Mouse (Mus musculus): ENCODE data around the gene Calr4.

The Calr4 gene

GRCm38 (mm10) chr4:109234806-109235350 lies 593 bp downstream of the Calr4 start:
- DNase-seq (ENCODE audit: extremely low spot score, low read depth, low spot score), result no peak

DNA sequence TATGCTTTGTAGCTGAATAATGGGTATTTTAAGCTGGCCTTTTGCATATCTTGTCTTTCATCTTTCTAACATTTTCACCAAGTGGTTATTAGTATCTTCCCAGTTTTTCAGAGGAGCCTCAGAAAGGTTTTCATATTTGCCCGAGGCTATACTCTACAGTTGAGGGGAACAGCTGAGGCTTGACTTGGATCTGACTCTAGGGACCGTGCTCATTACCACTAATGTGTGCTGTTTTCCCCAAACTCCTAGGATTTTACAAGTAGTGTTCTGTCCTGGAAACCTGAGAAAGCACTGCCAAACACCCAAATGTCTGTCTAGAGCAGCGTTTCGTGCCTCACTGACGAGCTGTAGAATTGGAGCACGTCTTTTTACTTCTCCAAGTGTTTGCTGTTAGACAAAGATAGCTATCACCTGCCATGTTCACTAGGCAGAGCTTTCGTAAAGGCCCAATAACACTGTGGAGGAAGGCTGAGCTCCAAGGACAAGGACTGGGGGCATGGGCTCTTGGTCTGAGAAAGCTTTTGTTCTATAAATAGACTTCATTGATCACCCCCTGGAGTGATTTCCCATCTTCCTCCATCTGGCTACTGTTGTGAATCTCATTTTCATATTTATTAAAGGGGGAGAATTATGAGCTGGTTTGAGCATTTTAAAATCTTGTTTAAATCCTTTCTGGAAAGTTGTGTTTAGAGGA lies 2.0 kb downstream of the Calr4 start:
- no peak for DNase-seq (ENCODE audit: extremely low spot score, low read depth, low spot score)

DNA sequence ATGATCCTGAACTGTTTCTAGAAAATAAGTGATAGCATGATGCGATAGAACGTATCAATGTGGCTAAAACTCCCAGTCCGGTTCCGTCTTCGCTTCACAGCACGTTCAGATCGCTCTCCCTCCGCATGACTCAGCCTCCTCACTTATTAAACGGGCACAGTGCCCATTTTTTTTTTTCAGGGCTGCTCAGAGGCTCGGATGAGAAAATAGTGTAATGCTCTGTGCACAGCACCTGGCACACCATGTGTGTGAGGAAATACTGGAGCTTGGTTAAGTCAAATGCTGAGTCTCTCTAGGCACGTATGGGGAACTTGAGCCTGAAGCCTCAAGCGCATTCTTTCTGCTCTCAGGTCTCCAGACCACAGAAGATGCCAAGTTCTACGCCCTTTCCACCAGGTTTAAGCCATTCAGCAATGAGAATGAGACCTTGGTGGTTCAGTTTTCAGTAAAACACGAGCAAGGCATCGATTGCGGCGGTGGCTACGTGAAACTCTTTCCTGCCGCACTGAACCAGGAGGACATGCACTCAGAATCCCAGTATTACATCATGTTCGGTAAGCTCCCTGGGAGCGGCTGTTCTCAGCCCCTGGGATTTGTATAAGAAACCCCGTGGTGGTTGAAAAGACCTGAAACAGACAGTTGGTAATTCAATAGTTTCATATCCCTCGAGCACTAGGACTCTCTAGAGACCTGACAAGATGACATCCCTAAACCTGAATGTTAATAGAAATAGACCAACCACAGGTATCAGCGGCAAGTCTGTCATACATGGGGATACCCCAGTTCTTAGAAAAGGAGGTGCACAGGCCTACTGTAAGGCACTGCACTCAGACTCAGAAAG lies 4.4 kb downstream of the Calr4 start:
- no peak for DNase-seq (ENCODE audit: extremely low spot score, low read depth, low spot score)

GRCm38 (mm10) chr4:109241221-109241620 lies 6.9 kb downstream of the Calr4 start:
- DNase-seq (ENCODE audit: extremely low spot score, low read depth, low spot score), result no peak

- DNase-seq (ENCODE audit: extremely low spot score, low read depth, low spot score), result no peak
Measured at GRCm38 (mm10) chr4:109241934-109242333, 7.6 kb downstream of the Calr4 start.

- DNase-seq (ENCODE audit: extremely low spot score, low read depth, low spot score), result no peak
Measured at GRCm38 (mm10) chr4:109244506-109244905, 10.2 kb downstream of the Calr4 start.

DNA sequence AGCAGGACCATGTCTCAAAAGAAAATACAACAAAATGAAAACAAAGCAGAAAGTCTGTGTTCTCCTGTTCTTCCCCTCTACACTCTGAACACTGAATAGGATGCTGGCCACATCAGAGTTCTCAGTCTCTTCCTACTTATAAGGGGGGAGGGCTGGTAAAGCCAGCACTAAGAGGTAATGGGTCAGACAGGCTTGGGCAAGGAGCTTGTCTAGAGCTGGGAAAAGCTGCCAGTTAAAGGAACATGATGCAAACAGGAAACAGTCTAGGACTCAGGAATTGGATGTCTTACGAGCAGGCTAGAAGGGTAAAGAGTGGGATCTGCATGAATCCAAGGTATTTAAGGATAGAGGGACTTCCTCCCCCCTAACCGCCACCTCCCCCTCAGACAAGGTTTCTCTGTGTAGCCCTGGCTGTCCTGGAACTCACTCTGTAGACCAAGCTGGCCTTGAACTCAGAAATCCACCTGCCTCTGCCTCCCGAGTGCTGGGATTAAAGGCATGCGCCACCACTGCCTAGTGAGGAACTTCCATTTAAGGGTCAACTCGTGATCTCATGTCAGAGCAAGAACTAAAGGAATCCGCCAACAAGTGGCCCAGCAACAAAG lies 10.8 kb downstream of the Calr4 start:
- DNase-seq (ENCODE audit: extremely low spot score, low read depth, low spot score), result no peak

GRCm38 (mm10) chr4:109251605-109252004 lies 17.3 kb downstream of the Calr4 start:
- DNase-seq (ENCODE audit: extremely low spot score, low read depth, low spot score), result no peak

DNA sequence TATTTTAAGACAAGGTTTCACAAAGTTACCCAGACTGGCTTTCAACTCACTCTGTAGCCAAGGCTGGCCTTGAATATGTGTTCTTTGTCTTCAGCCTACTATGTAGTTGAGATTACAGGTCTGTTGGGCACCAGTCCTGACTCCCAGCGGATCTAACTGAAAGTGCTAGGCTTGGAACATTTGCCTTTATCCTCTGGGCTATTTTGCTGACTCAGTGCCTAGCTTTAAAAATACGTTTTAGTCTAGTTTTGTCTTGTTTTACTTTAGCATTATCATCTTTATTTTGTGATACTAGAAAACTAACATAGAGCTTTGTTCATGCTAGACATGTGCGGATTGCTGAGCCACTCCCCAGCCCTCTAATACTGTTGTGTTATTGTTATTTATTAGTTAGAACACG lies 17.9 kb downstream of the Calr4 start:
- DNase-seq (ENCODE audit: extremely low spot score, low read depth, low spot score), result no peak

DNA sequence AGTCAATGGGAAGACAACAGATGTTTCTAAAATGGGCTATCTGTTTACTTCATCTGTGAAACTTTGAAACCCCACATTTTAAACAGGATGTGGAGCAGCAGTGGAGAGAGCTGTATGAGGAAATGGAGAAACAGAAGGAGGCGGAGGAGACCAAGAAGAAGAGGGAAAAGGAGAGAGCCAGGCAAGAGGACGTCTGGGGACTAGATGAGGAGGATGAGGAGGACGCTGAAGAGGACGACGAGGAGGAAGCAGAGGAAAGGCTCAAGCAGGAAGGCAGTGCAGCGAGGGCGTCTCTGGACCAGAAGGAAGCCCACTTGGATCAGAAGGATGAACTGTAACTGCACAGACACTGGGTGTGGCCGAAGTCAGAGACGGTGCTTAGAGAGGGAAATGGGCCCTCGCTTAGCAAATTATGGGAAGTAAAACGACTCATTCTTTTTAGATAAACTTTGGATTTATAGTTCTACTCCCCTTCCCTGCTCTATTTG lies 19.4 kb downstream of the Calr4 start:
- no peak for DNase-seq (ENCODE audit: extremely low spot score, low read depth, low spot score)

- DNase-seq (ENCODE audit: extremely low spot score, low read depth, low spot score), result no peak
Measured at GRCm38 (mm10) chr4:109254511-109254910, 20.2 kb downstream of the Calr4 start.

DNA sequence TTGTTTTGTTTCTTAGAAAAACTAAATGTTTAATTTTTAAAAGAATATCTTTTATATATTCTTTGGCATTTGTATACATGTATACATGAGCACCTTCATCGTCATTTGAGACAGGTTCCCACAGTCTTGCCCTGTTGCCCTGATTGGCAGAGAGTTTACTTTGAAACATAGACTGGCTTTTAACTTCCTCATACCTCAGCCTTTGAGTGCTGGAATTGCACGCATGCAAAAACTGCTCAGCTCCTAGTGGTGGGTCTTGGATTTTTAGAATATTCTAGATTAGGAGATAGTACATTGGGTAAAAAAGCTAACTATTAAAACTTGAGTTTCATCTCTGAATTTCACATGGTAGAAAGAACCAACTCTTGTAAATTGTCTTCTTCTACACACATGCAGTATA lies 21.0 kb downstream of the Calr4 start:
- DNase-seq (ENCODE audit: extremely low spot score, low read depth, low spot score), result no peak

GRCm38 (mm10) chr4:109255727-109256417 lies 21.6 kb downstream of the Calr4 start:
- DNase-seq (ENCODE audit: extremely low spot score, low read depth, low spot score), result no peak

DNA sequence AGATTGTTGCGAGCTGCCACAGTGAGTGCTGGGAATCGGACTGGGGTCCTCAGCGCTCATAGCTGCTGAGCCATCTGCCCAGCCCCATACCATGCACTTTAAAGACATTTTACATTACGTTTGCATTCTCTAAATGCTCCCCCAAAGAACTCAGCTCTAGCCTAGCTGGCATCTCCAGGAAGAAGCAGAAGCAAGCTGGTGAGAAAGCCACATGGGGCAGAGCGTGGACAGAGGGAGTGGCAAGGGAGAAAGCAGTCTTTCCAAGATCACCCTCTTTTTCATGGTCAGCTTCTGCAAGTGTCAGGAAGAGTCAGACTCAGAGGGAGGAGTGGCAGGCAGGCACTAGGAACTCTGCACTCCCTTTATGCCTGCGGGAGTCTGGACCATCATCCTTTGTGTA lies 22.5 kb downstream of the Calr4 start:
- no peak for DNase-seq (ENCODE audit: extremely low spot score, low read depth, low spot score)

- no peak for DNase-seq (ENCODE audit: extremely low spot score, low read depth, low spot score)
Measured at GRCm38 (mm10) chr4:109257639-109258038, 23.4 kb downstream of the Calr4 start.

- no peak for DNase-seq (ENCODE audit: extremely low spot score, low read depth, low spot score)
Measured at GRCm38 (mm10) chr4:109262068-109262467, 27.8 kb downstream of the Calr4 start.

- no peak for DNase-seq (ENCODE audit: extremely low spot score, low read depth, low spot score)
Measured at GRCm38 (mm10) chr4:109266056-109266455, 31.8 kb downstream of the Calr4 start.

DNA sequence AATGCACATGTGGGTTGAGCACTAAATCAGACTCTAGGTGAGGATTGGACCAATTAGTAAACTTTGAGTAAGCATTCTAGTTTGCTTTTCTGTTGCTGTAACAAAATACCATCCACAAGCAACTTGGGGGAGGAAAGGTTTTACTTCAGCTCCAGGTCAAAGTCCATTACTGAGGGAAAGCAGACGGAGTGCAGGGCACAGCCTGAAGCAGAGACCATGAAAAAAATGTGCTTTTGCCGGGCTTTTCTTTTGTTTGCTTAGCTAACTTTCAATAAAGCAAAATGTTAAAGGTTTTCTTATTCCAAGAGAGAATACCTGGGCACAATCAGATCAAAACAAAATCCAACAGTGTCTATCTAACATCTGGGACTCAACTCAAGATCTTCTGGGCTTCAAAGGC lies 32.5 kb downstream of the Calr4 start:
- DNase-seq (ENCODE audit: extremely low spot score, low read depth, low spot score), result no peak

GRCm38 (mm10) chr4:109267452-109267851 lies 33.2 kb downstream of the Calr4 start:
- no peak for DNase-seq (ENCODE audit: extremely low spot score, low read depth, low spot score)

GRCm38 (mm10) chr4:109268903-109269302 lies 34.6 kb downstream of the Calr4 start:
- no peak for DNase-seq (ENCODE audit: extremely low spot score, low read depth, low spot score)

GRCm38 (mm10) chr4:109271803-109272202 lies 37.5 kb downstream of the Calr4 start:
- no peak for DNase-seq (ENCODE audit: extremely low spot score, low read depth, low spot score)
